Mouse (Mus musculus): Measurements from ENCODE around the gene Prpf38b.

Prpf38b gene

DNA sequence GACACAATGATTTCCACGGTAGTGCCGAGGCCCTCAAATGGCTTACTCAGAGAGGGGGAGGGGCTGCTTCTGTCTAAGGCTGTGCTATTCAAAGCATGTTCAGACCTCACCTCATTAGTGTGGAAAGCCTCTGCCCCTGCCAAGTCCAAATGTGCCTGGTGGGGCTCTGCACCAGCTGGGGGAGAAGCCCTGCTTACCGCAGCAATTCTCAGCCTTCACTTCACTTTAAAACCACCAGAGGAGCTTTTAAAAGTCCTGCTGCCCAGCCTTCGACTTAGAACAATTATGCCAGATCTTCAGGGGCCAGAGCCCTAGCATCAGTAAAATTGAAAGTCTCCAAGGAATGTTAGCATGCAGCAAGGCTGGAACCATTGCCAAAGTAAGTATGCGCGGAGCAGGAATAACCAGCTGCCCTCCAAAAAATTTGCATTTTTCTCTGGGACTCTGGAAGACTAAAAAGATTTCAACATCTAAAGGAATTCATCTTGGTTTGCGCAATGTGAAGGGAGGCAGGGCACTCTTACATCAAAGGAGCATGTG lies 53.2 kb downstream of the Prpf38b start:
- DNase-seq (ENCODE audit: low spot score) = no peak

DNA sequence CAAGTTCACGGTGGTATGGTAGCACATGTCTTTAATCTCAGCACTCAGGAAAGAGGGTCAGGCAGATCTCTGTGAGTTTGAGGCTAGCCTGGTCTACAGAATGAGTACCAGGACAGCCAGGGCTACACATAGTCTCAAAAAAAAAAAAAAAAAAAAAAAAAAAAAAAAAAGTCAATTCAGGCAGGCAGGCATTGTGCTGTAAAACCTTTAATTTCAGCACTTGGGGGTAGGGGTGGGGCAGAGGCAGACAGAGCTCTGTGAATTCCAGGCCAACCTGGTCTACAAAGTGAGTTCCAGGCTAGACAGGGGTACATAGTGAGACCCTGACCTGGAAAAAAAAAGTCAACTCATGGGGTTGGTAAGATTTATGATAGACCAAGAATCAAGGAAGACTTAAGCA lies 53.8 kb downstream of the Prpf38b start:
- DNase-seq (ENCODE audit: low spot score) = no peak

DNA sequence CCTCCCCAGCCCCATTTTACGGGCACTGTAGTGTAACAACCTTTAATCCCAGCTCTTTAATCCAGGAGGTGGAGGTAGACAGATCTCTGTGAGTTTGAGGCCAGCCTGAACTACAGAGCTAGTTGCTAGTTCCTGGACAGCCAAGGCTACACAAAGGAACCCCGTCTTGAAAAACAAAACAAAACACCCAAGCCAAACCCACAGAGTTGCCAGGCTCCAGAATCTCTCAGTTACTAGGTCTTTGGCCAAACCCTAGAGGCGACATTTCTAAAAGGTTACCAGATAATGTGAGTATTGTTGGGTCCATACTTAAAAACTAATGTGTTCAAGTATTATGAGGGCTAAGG lies 54.4 kb downstream of the Prpf38b start:
- no peak for DNase-seq (ENCODE audit: low spot score)

DNA sequence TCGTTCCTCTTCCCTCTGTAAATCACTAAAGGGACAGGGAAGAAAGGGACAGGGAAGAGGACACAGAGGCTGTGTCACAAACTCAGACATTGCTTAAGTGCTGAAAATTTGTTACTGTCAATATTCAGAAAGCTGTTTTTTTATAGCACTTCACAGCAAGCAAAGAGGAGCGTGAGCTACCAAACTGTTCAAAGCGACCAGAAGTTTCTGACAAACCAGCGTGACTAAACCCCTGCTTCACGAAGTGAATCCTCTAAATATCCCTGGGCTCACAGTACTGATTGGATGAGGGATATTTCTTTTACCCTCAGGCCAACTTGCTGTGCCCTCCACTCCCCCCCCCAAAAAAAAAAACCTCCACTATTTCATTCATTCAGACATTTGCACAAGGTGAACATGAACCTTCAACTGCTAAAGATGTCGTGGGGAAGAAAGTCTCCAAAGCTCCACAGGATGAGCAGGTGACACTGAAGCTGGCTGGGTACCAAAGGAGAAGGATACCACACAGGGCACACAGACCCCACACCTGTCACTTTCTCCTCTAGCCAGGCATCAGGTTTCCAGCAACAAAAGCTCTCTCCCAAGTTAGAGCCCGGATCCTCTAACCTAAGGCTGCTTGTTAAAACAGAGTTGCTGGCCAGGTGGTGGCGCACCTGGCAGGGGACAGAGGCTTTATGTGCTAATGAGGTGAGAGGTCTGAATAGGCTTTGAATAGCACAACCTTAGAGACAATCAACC lies 55.0 kb downstream of the Prpf38b start:
- no peak for DNase-seq (ENCODE audit: low spot score)

DNA sequence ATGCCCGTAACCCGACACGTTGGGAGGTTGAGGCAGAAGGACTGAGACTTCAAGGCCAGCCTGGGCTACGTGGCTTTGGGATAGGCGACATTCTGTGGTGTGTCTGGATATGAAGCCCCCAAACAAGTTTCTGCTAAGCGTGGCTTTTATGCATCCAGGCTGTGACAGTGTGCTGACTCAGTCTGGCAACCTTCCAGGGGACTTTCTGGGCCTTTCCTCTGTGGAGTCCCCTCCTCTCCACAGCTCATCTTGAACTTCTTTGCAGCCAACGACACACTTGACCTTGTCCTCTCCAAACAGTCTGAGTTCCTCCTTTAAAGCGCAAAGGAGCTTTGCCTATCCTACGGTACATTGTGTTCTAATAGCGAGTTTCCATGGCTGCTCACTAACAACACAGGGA lies 55.7 kb downstream of the Prpf38b start:
- no peak for DNase-seq (ENCODE audit: low spot score)

DNA sequence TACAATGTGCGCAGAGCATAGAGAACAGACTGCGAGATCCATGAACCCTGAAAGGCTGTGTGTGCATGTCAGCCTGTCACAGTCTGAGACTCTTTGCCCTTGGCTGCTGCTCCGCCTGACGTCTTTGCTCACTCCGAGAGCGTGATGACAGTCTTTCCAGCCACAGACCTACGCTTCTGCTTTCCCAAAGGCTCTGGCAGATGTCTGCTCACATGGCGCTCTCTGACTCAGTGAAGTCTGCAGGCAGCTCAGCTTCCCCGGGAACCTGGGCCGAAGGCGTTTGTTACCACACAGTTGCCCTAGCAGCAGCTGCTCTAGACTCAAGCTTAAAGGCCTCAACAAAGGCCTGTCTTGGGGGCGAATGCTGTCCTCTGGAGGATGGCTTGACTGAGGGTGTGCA lies 56.2 kb downstream of the Prpf38b start:
- DNase-seq (ENCODE audit: low spot score) = no peak

DNA sequence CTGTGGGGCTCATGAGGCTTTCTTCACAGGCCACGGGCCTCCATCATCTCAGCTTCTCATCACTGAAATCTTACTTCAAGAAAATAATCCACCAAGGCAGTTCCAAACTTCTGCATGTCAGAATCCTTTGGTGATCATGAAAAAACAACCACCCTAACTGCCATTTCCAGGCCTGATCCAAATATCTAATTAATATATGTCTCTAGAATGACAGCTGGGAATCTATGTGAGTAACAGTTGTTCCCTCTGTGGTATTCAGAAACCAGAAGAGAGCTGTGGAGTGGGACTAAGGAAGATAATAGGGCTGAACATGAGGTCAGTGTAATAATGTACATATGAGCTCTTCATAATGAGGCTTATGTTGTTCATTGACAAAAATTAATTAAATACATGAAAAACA lies 58.3 kb downstream of the Prpf38b start:
- DNase-seq (ENCODE audit: low spot score) = no peak

All from urinary bladder, postnatal 10 days (tissue).